Mouse (Mus musculus) midbrain, postnatal 0 days (tissue): Measurements from ENCODE around the gene Kcnf1. TPM values are rescaled to one million over a fixed set of nuclear protein-coding genes. Genes with fewer than 3 reads are reported as not detected.

Experiments used
- ATAC-seq: fragments of 200-750 bp; cut with Nextera tagmentation; 2 replicates; pipeline ENCODE4 v1.8.0; 2017; ENCODE audit warnings: moderate number of reproducible peaks, mild to moderate bottlenecking, moderate TSS enrichment, moderate library complexity; ENCODE audit not compliant: low FRiP score
- DNase-seq: peaks from one replicate; pipeline ENCODE4 v3.0.0-alpha.2; 2015; ENCODE audit warnings: low spot score
- H3K27ac ChIP-seq: fragments of 300-500 bp; sonication (generic); 2 replicates; pipeline ENCODE4 v1.5.1; 2014; ENCODE audit warnings: low read depth, mild to moderate bottlenecking, low read length, mixed read lengths
- H3K27me3 ChIP-seq: fragments of 300-500 bp; sonication (generic); 2 replicates; pipeline ENCODE4 v1.6.1; 2014; ENCODE audit warnings: low read length, control low read depth, mixed read lengths; ENCODE audit not compliant: insufficient read depth
- H3K36me3 ChIP-seq: fragments of 300-500 bp; sonication (generic); 2 replicates; pipeline ENCODE4 v1.6.1; 2014; ENCODE audit warnings: low read length, control low read depth, mixed read lengths; ENCODE audit not compliant: insufficient read depth
- H3K4me1 ChIP-seq: fragments of 300-500 bp; sonication (generic); 2 replicates; pipeline ENCODE4 v1.6.1; 2014; ENCODE audit warnings: mild to moderate bottlenecking, control low read depth, antibody characterized with exemption, low read length, mixed read lengths; ENCODE audit not compliant: insufficient read depth
- H3K4me2 ChIP-seq: fragments of 300-500 bp; sonication (generic); 2 replicates; pipeline ENCODE4 v1.6.1; 2014; ENCODE audit warnings: low read depth, mild to moderate bottlenecking, low read length, mixed read lengths; ENCODE audit not compliant: poor library complexity, severe bottlenecking
- H3K4me3 ChIP-seq: fragments of 300-500 bp; sonication (generic); 2 replicates; pipeline ENCODE4 v1.5.1; 2014; ENCODE audit warnings: low read depth, mild to moderate bottlenecking, low read length, moderate library complexity
- H3K9ac ChIP-seq: fragments of 300-500 bp; sonication (generic); replicated peaks from 2 replicates; pipeline ENCODE4 v1.6.1; 2014; ENCODE audit warnings: mild to moderate bottlenecking, low read length, moderate library complexity, mixed read lengths; ENCODE audit not compliant: poor library complexity, severe bottlenecking
- H3K9me3 ChIP-seq: fragments of 300-500 bp; sonication (generic); 2 replicates; pipeline ENCODE4 v1.6.1; 2016; ENCODE audit warnings: low read length, control low read depth
- CTCF ChIP-seq: IDR thresholded peaks from 2 replicates; pipeline ENCODE4 v1.5.1; 2016; ENCODE audit warnings: antibody characterized with exemption, mild to moderate bottlenecking
- WGBS: fragments of 180-500 bp; shearing (Covaris S2); extraction: QIAGEN DNeasy Blood & Tissue Kit; methylation state at CpG from one replicate; pipeline ENCODE4 v1.1.7; 2014; 5-methylcytosine and 5-hydroxymethylcytosine counted together
- polyA plus RNA-seq: library from polyadenylated mRNA; unstranded; fragments of >200 nt; fragmentation: Nextera tagmentation; extraction: Ambion mirVana; gene quantifications from 2 replicates; pipeline ENCODE4 v1.2.1, GENCODE M21; 2015
- total RNA-seq: library from RNA; depleted of rRNA; stranded (reverse); fragments of >200 nt; gene quantifications from 2 replicates; pipeline ENCODE4 v1.2.3, GENCODE M21; 2014

The Kcnf1 gene
- total and polyA plus RNA-seq, 2 experiments from 2014 or later, result 5.1 to 12.2 TPM

- no peak for TF ChIP-seq CTCF
- Histone ChIP-seq H3K9ac (no peak overlapping the region), H3K4me2 (no peak overlapping the region), H3K4me3 (no peak overlapping the region), H3K27ac (no peak overlapping the region), H3K27me3 (no peaks in the 10 kb centered on the region), H3K36me3 (no peaks in the 10 kb centered on the region), H3K4me1 (no peaks in the 10 kb centered on the region; the same call in 1 of the 2 replicates), H3K9me3 (no peaks in the 10 kb centered on the region)
- WGBS, result 71% methylated on average over 1 of the region's 1 CpGs
- DNase-seq (peak; percentile 24), ATAC-seq (no peak)
Measured at GRCm38 (mm10) chr12:17155781-17156180, 20.9 kb downstream of the Kcnf1 start.

DNA sequence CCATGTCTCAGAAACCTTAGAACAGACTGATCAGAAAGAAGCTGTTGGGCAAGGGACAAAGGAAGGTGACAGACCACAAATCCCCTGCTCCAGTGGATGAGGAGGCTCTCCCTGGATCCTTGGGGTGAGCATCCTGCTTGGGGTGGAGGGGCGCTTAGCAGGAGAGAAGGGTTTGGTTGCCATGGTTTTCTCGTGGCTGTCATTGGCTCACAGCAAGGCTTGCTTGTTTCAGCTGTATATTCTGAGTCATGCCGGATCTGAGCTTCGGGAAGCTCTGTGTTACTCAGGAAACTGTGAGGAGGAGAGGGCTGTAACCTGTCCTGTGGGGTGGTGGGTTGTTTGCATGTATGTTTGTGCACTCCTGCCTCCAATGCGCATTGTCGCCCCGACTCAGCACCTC, 23.8 kb downstream of the Kcnf1 start:
- WGBS, result 59% methylated on average over 7 of the region's 7 CpGs
- TF ChIP-seq CTCF, result no peak
- peak; percentile 44 for DNase-seq
- Histone ChIP-seq H3K4me2 (no peak overlapping the region), H3K4me3 (no peak overlapping the region), H3K9me3 (no peaks in the 10 kb centered on the region), H3K36me3 (no peaks in the 10 kb centered on the region), H3K9ac (no peak overlapping the region), H3K27ac (no peak overlapping the region), H3K27me3 (no peaks in the 10 kb centered on the region), H3K4me1 (no peaks in the 10 kb centered on the region; the same call in 1 of the 2 replicates)
- peak; percentile 67; the same call in 1 of the 2 replicates for ATAC-seq

- no peak overlapping the region for H3K4me3 ChIP-seq
- H3K4me1 ChIP-seq, result no peaks in the 10 kb centered on the region; the same call in 1 of the 2 replicates
- ATAC-seq (no peak), DNase-seq (no peak)
- TF ChIP-seq CTCF, result no peak
- H3K36me3 ChIP-seq, result no peaks in the 10 kb centered on the region
- H3K9me3 ChIP-seq, result no peaks in the 10 kb centered on the region
- H3K4me2 ChIP-seq, result no peak overlapping the region
- H3K9ac ChIP-seq, result no peak overlapping the region
- no peak overlapping the region for H3K27ac ChIP-seq
- WGBS, result 60% methylated on average over 10 of the region's 10 CpGs
- no peaks in the 10 kb centered on the region for H3K27me3 ChIP-seq
Measured at GRCm38 (mm10) chr12:17148920-17149319, 27.8 kb downstream of the Kcnf1 start.

DNA sequence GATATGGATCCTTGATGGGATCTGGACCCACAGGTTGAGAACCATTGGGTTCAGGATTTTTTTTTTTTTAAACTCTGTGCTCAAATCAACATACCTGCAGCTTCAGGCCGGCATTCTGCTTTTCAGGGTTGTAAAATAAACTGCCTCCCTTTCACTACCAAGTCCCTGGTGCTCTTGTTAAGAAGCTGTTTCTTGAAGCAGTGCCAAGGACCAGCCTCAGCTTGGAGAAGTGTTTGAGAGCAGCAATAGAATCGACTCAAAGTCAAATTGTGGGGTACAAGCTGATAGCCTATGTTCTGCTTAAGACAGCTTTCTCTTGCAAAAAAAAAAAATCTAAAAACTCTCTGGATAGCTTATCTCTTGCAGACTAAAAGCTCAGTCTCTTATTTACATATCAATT, 34.9 kb downstream of the Kcnf1 start:
- no peaks in the 10 kb centered on the region for H3K4me1 ChIP-seq
- 19% methylated on average over 2 of the region's 2 CpGs for WGBS
- no peak for TF ChIP-seq CTCF
- peak; percentile 18 for DNase-seq
- H3K9me3 ChIP-seq, result no peaks in the 10 kb centered on the region
- no peak overlapping the region for H3K9ac ChIP-seq
- no peaks in the 10 kb centered on the region for H3K27me3 ChIP-seq
- H3K27ac ChIP-seq, result no peak overlapping the region
- H3K36me3 ChIP-seq, result no peaks in the 10 kb centered on the region
- no peak overlapping the region for H3K4me3 ChIP-seq
- no peak for ATAC-seq
- H3K4me2 ChIP-seq, result no peak overlapping the region

DNA sequence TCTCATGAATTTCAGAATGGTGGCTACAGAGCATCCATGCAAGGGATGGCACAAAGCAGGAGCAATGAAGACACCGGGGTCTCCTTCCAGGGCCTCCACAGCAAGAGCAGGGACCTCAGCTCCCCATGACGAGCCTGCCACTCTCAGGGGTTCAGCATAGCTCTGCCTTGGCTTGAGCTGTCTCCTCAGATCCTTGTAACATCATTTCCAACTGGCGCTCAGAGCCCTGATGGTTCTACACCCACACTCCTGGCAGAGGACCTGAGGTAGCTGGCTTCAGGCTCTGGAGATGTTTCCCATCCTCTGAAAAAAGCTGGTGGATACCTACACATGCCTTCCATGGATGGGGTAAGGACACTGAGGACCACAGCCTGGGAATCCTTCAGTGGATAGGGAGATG, 36.3 kb downstream of the Kcnf1 start:
- ATAC-seq, result no peak
- no peak for TF ChIP-seq CTCF
- Histone ChIP-seq H3K4me3 (no peak overlapping the region), H3K36me3 (no peaks in the 10 kb centered on the region), H3K27me3 (no peaks in the 10 kb centered on the region), H3K27ac (no peak overlapping the region), H3K9me3 (no peaks in the 10 kb centered on the region), H3K9ac (no peak overlapping the region), H3K4me1 (no peaks in the 10 kb centered on the region), H3K4me2 (no peak overlapping the region)
- DNase-seq, result no peak
- WGBS, result 91% methylated on average over 3 of the region's 3 CpGs

- 79% methylated on average over 9 of the region's 9 CpGs for WGBS
- no peaks in the 10 kb centered on the region for H3K36me3 ChIP-seq
- H3K4me2 ChIP-seq, result no peak overlapping the region
- H3K27ac ChIP-seq, result no peak overlapping the region
- no peak for TF ChIP-seq CTCF
- H3K9ac ChIP-seq, result no peak overlapping the region
- ATAC-seq, result no peak
- no peaks in the 10 kb centered on the region for H3K9me3 ChIP-seq
- no peaks in the 10 kb centered on the region for H3K4me1 ChIP-seq
- H3K27me3 ChIP-seq, result no peaks in the 10 kb centered on the region
- DNase-seq, result no peak
- H3K4me3 ChIP-seq, result no peak overlapping the region
Measured at GRCm38 (mm10) chr12:17134546-17135096, 42.1 kb downstream of the Kcnf1 start.
